Mouse (Mus musculus): ENCODE results near the gene Abi3. TPM values are rescaled to one million over a fixed set of nuclear protein-coding genes. Genes with fewer than 3 reads are reported as not detected.

Abi3 gene
- polyA plus RNA-seq, 1 experiment from 2014 or later = 8.1 TPM

DNA sequence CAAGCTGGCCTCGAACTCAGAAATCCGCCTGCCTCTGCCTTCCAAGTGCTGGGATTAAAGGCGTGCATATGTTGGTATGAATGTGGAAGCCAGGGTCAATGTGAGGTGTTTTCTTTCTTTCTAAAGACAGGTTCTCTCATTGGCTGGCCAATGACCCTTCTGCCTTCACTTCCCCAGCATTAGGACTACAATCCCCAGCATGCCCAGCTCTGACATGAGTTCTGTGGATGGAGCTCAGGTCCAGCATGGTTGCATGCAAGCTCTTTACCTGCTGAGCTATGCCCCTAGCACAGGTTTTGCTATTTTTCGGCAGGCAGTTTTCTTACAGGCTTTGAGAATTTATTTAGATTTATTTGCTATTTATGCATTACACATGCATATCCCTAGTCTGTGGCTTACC is 15.0 kb upstream of the Abi3 start:
- TF ChIP-seq CTCF (IDR thresholded peaks at IDR 0.05; ENCODE audit: low read depth) = no peak
- Histone ChIP-seq H3K27me3 (replicated peaks; ENCODE audit: control insufficient read depth, insufficient read depth, low read length) (no peaks in the 10 kb centered on the region), H3K4me1 (replicated peaks; ENCODE audit: control insufficient read depth, insufficient read depth, low read length) (no peaks in the 10 kb centered on the region), H3K4me2 (replicated peaks; ENCODE audit: low read depth) (no peak overlapping the region), H3K9ac (ENCODE audit: low read depth, low read length) (no peak overlapping the region), H3K36me3 (ENCODE audit: control insufficient read depth, insufficient read depth) (no peaks in the 10 kb centered on the region), H3K27ac (ENCODE audit: low read depth, low read length) (no peak overlapping the region), H3K9me3 (ENCODE audit: control insufficient read depth) (no peaks in the 10 kb centered on the region), H3K4me3 (ENCODE audit: low read depth, low read length) (no peak overlapping the region)
- 78% methylated on average over 4 of the region's 4 CpGs for WGBS
- no peak for ATAC-seq

DNA sequence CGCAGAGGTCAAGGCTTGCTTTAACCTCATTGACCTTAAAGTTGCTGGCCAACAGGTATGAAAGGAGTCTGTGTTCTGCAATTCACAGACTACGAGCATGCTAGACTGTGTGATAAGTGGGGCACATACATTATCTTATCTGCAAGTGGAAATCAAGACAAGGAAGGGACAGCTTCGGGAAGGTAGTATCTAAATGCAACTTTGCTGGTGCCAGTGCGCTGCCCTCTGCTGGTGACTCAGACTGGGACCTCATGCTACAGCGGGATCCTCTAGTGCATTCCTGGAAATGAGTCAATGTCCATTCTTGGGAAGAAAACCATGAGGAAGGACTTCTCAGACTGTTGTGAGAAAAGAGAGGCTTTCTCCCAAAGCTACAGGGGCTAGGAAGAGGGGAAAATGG is 11.4 kb upstream of the Abi3 start:
- Histone ChIP-seq H3K4me3 (ENCODE audit: low read depth, low read length) (no peak overlapping the region), H3K27me3 (replicated peaks; ENCODE audit: control insufficient read depth, insufficient read depth, low read length) (no peaks in the 10 kb centered on the region), H3K27ac (ENCODE audit: low read depth, low read length) (no peak overlapping the region), H3K9ac (ENCODE audit: low read depth, low read length) (no peak overlapping the region), H3K36me3 (ENCODE audit: control insufficient read depth, insufficient read depth) (no peaks in the 10 kb centered on the region), H3K4me2 (replicated peaks; ENCODE audit: low read depth) (no peak overlapping the region), H3K9me3 (ENCODE audit: control insufficient read depth) (no peaks in the 10 kb centered on the region), H3K4me1 (replicated peaks; ENCODE audit: control insufficient read depth, insufficient read depth, low read length) (no peaks in the 10 kb centered on the region)
- 42% methylated on average over 5 of the region's 5 CpGs for WGBS
- ATAC-seq = no peak
- peak; percentile 90 for TF ChIP-seq CTCF (IDR thresholded peaks at IDR 0.05; ENCODE audit: low read depth)

DNA sequence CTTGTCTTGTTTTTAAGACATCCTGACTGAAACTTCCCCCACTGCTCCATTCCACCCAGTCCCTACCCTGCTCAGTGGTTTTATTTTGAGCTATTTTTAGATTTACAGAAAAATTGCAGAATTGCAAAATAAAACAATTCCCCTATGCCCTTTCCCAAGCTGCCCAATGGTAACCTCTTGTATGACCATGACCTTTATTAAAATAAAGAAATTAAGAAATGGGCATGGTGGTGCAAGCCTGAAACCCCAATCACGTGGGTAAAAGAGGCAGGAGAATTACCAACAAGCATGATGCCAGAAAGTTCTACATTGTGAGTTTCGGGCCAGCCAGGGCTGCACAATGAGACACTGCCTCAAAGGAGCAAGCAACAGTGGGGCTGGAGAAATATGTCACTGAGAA is 8.6 kb upstream of the Abi3 start:
- no peaks in the 10 kb centered on the region for H3K36me3 ChIP-seq (ENCODE audit: control insufficient read depth, insufficient read depth)
- no peak overlapping the region for H3K4me2 ChIP-seq (replicated peaks; ENCODE audit: low read depth)
- no peaks in the 10 kb centered on the region for H3K27me3 ChIP-seq (replicated peaks; ENCODE audit: control insufficient read depth, insufficient read depth, low read length)
- no peak overlapping the region for H3K4me3 ChIP-seq (ENCODE audit: low read depth, low read length)
- TF ChIP-seq CTCF (IDR thresholded peaks at IDR 0.05; ENCODE audit: low read depth) = no peak
- no peak overlapping the region for H3K9ac ChIP-seq (ENCODE audit: low read depth, low read length)
- no peaks in the 10 kb centered on the region for H3K9me3 ChIP-seq (ENCODE audit: control insufficient read depth)
- ATAC-seq = no peak
- WGBS = 69% methylated on average over 2 of the region's 2 CpGs
- H3K27ac ChIP-seq (ENCODE audit: low read depth, low read length) = no peak overlapping the region
- no peaks in the 10 kb centered on the region for H3K4me1 ChIP-seq (replicated peaks; ENCODE audit: control insufficient read depth, insufficient read depth, low read length)

DNA sequence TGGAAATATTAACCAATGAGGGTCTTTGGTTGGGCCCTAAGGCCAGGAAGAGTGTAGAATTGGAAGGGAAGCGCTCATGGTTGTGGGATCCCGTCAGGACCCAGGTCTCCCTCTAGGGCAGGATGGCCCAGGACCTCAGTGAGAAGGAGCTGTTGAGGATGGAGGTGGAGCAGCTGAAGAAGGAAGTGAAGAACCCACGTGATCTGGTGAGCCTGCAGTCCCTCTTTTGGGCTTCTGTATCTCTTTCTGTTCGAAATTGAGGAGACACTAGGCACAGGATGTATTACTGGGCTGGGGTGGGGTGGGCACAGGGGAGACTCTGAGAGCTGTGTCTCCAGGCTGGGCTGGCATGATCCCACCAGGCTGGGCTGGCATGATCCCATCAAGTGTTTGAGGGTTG is 2.7 kb upstream of the Abi3 start:
- no peak for TF ChIP-seq CTCF (IDR thresholded peaks at IDR 0.05; ENCODE audit: low read depth)
- no peak overlapping the region for H3K27ac ChIP-seq (ENCODE audit: low read depth, low read length)
- WGBS = 61% methylated on average over 4 of the region's 4 CpGs
- H3K36me3 ChIP-seq (ENCODE audit: control insufficient read depth, insufficient read depth) = no peaks in the 10 kb centered on the region
- no peak for ATAC-seq
- no peaks in the 10 kb centered on the region for H3K27me3 ChIP-seq (replicated peaks; ENCODE audit: control insufficient read depth, insufficient read depth, low read length)
- no peak overlapping the region for H3K4me3 ChIP-seq (ENCODE audit: low read depth, low read length)
- no peak overlapping the region for H3K9ac ChIP-seq (ENCODE audit: low read depth, low read length)
- H3K9me3 ChIP-seq (ENCODE audit: control insufficient read depth) = no peaks in the 10 kb centered on the region
- no peaks in the 10 kb centered on the region for H3K4me1 ChIP-seq (replicated peaks; ENCODE audit: control insufficient read depth, insufficient read depth, low read length)
- no peak overlapping the region for H3K4me2 ChIP-seq (replicated peaks; ENCODE audit: low read depth)

DNA sequence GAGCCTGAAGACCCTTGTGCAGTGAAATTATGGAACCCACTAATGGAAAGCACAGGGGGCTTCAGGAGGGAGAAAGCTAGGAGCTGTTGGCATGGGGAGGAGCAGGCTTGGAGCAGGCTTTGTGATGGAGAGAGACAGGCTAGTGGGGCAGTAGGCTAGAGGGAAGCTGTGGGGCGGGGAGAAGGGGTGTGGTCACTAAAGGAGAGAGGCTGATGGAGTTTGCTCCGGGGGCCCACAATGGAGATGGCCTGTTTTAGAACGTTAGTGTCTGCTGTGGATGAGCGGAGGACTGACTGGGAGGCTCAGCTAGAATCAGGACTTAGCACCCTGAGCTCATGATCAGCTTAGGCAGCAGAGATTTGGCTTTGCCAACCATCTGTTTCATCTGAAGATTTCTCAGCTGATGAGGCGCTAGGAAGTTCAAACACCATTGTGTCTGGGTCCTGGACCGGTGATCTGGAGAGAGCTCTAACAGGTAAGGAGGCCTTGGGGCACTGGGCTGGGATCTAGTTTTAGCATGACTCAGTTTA is 1.2 kb upstream of the Abi3 start:
- Histone ChIP-seq H3K9me3 (ENCODE audit: control insufficient read depth) (no peaks in the 10 kb centered on the region), H3K27me3 (replicated peaks; ENCODE audit: control insufficient read depth, insufficient read depth, low read length) (no peaks in the 10 kb centered on the region), H3K4me1 (replicated peaks; ENCODE audit: control insufficient read depth, insufficient read depth, low read length) (no peaks in the 10 kb centered on the region), H3K4me2 (replicated peaks; ENCODE audit: low read depth) (peak overlapping the region; percentile 3; the same call in 1 of the 2 replicates), H3K36me3 (ENCODE audit: control insufficient read depth, insufficient read depth) (no peaks in the 10 kb centered on the region), H3K27ac (ENCODE audit: low read depth, low read length) (no peak overlapping the region), H3K9ac (ENCODE audit: low read depth, low read length) (no peak overlapping the region), H3K4me3 (ENCODE audit: low read depth, low read length) (0 out of 2 replicates have a peak overlapping the region, but pooled peaks have one; percentile 1)
- no peak for TF ChIP-seq CTCF (IDR thresholded peaks at IDR 0.05; ENCODE audit: low read depth)
- WGBS = 50% methylated on average over 6 of the region's 6 CpGs
- no peak for ATAC-seq

DNA sequence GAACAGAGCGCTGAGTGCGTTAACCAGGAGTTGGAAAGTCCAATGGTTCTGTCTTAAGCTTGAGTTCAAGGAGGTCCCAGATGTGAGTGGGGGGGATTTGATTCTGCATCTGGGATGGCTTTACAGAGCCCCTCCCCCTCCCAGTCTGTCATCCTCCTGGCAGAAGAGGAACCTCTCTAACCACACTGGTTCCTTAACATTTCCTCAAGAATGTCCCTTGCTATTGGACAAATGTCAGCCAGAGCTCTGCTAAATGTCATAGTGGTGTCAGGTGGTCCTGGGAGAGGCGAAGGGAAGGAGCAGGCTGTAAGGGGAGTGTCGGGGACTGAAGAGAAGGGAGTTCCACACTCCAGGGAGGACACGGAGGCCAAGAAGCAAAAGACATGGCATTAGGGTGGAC is 677 bp upstream of the Abi3 start:
- WGBS = 69% methylated on average over 5 of the region's 5 CpGs
- Histone ChIP-seq H3K27me3 (replicated peaks; ENCODE audit: control insufficient read depth, insufficient read depth, low read length) (no peaks in the 10 kb centered on the region), H3K27ac (ENCODE audit: low read depth, low read length) (no peak overlapping the region), H3K4me2 (replicated peaks; ENCODE audit: low read depth) (no peak overlapping the region), H3K36me3 (ENCODE audit: control insufficient read depth, insufficient read depth) (no peaks in the 10 kb centered on the region), H3K4me1 (replicated peaks; ENCODE audit: control insufficient read depth, insufficient read depth, low read length) (no peaks in the 10 kb centered on the region), H3K9me3 (ENCODE audit: control insufficient read depth) (no peaks in the 10 kb centered on the region), H3K9ac (ENCODE audit: low read depth, low read length) (no peak overlapping the region), H3K4me3 (ENCODE audit: low read depth, low read length) (no peak overlapping the region)
- no peak for ATAC-seq
- no peak for TF ChIP-seq CTCF (IDR thresholded peaks at IDR 0.05; ENCODE audit: low read depth)

DNA sequence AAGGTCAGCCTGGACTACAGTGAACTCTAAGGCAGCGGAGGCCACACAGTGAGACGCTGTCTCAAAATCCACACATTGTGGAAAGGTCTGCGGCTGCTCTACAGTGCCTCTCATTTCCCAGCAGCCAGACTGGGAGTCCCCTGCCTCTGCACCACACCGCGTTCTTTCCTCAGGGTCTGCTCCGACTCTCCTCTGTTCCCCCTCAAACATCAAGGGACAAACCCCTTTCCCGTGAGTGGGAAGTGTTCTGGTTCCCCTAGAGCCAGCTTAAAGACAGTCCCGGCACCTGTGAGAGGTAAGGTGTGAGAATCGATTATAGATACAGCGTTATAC is 812 bp downstream of the Abi3 start:
- Histone ChIP-seq H3K9ac (ENCODE audit: low read depth, low read length) (no peak overlapping the region), H3K4me2 (replicated peaks; ENCODE audit: low read depth) (peak overlapping the region; percentile 38; the same call in 1 of the 2 replicates), H3K4me1 (replicated peaks; ENCODE audit: control insufficient read depth, insufficient read depth, low read length) (peaks cover under 1% of the 10 kb centered on the region), H3K36me3 (ENCODE audit: control insufficient read depth, insufficient read depth) (no peaks in the 10 kb centered on the region), H3K27ac (ENCODE audit: low read depth, low read length) (no peak overlapping the region), H3K4me3 (ENCODE audit: low read depth, low read length) (peak overlapping the region; percentile 21), H3K27me3 (replicated peaks; ENCODE audit: control insufficient read depth, insufficient read depth, low read length) (no peaks in the 10 kb centered on the region), H3K9me3 (ENCODE audit: control insufficient read depth) (no peaks in the 10 kb centered on the region)
- no peak for TF ChIP-seq CTCF (IDR thresholded peaks at IDR 0.05; ENCODE audit: low read depth)
- ATAC-seq = no peak
- 69% methylated on average over 10 of the region's 10 CpGs for WGBS

Data from intestine, postnatal 0 days (tissue).